8 mouse cellular contexts compared by ENCODE assay signal in the genomic region with DNA sequence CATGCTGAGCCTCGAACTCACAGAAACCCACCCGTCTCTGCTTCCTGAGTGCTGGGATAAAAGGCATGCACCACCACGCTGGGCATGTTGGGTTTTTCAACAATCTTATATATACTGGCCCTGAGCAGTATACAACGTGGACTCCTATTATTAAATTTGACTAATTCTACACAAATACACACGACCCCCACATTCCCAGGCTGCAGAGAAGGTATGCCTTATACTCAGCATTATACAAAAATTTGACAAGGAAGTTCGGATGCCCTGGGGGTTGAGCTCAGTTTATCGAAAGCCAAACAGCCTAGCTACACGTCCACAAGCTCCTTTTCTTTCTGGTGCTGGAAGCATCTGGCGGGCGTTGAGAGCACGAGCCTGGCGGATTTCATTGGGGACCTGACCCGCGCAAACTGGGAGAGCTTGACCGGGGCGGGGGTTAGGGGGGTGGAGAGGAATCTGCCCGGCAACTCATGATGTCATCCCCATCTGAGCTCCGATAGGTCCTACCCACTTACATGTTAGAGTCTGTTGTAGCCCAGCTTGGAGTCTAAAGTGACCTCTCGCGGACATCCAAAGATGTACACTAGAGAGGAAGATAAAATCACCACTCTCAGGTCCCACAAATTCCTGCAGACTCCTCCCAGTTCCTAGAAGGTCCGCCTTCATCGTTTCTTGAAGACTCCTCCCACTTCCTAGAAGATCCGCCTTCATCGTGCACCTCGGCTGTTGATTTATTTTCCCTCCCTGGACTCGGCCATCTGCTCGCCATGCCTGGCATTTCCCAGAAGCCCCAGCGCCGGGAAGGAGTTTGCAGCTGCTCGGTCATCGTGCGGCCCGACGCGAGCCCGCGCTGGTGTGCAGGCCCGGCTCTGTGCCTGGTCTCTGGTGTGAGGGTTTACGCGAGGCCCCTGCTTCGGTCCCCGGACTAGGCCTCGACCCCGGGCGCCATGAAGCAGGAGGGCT. TPM values are rescaled to one million over a fixed set of nuclear protein-coding genes. Genes with fewer than 3 reads are reported as not detected.
DNase-seq lines count a peak whose midpoint lies in the region; ATAC-seq and TF ChIP-seq lines count a peak whose summit lies in the region.

A gene (plus strand): TSS at position 769 of the 960 bp plus-strand sequence.

- TF ChIP-seq CTCF in E14TG2a.4 (conservative IDR thresholded peaks at IDR 0.05; ENCODE audit: low read length): no peak; the same call in 1 of the 2 replicates
- peak; percentile 27; the same call in 1 of the 2 replicates for TF ChIP-seq CTCF in heart, postnatal 0 days (IDR thresholded peaks at IDR 0.05; ENCODE audit: low read depth)
- TF ChIP-seq CTCF in testis, adult 2 months (IDR thresholded peaks at IDR 0.05; ENCODE audit: control insufficient read depth, insufficient read depth, insufficient replicate concordance, low read depth, low read length): no peak

- H3K9ac ChIP-seq in forebrain, embryonic 12.5 days: peak within 1 kb of the TSS; percentile 99
- H3K9ac ChIP-seq in heart, postnatal 0 days (replicated peaks; ENCODE audit: low read depth, low read length): peak within 1 kb of the TSS; percentile 88
- peak within 1 kb of the TSS; percentile 96 for H3K9ac ChIP-seq in liver, embryonic 16.5 days (ENCODE audit: low read depth, low read length)
- peak within 1 kb of the TSS; percentile 98 for H3K9ac ChIP-seq in neural tube, embryonic 13.5 days

- peaks cover 72% of the 10 kb centered on the region for H3K4me1 ChIP-seq in E14TG2a.4 (replicated peaks; ENCODE audit: low read depth, low read length)
- H3K4me1 ChIP-seq in forebrain, embryonic 12.5 days: peaks cover 15% of the 10 kb centered on the region
- peaks cover 10% of the 10 kb centered on the region for H3K4me1 ChIP-seq in heart, postnatal 0 days (ENCODE audit: control insufficient read depth, insufficient read depth)
- peaks cover 12% of the 10 kb centered on the region for H3K4me1 ChIP-seq in liver, embryonic 16.5 days (ENCODE audit: control insufficient read depth, low read depth, low read length)
- H3K4me1 ChIP-seq in neural tube, embryonic 13.5 days (replicated peaks): peaks cover 20% of the 10 kb centered on the region
- peaks cover 2% of the 10 kb centered on the region for H3K4me1 ChIP-seq in testis, adult 2 months (ENCODE audit: control insufficient read depth, insufficient read depth, low read length)

- no peaks in the 10 kb centered on the region for H3K27me3 ChIP-seq in E14TG2a.4 (ENCODE audit: insufficient read depth, low read length)
- no peaks in the 10 kb centered on the region for H3K27me3 ChIP-seq in forebrain, embryonic 12.5 days
- no peaks in the 10 kb centered on the region for H3K27me3 ChIP-seq in heart, postnatal 0 days (ENCODE audit: control insufficient read depth, insufficient read depth, low read length)
- no peaks in the 10 kb centered on the region for H3K27me3 ChIP-seq in liver, embryonic 16.5 days (ENCODE audit: control insufficient read depth, insufficient read depth, low read depth, low read length)
- no peaks in the 10 kb centered on the region for H3K27me3 ChIP-seq in neural tube, embryonic 13.5 days
- no peaks in the 10 kb centered on the region for H3K27me3 ChIP-seq in testis, adult 2 months (ENCODE audit: control insufficient read depth, insufficient read depth, low read length)

- ATAC-seq in forebrain, embryonic 12.5 days (ENCODE audit: low FRiP score): peak; percentile 96
- peak; percentile 92 for ATAC-seq in heart, postnatal 0 days (ENCODE audit: insufficient read depth, low read depth)
- ATAC-seq in liver, embryonic 16.5 days (ENCODE audit: low read depth): peak; percentile 92
- ATAC-seq in neural tube, embryonic 13.5 days (ENCODE audit: low read depth): peak; percentile 96

- WGBS in forebrain, embryonic 12.5 days: 5% methylated on average over 45 of the region's 45 CpGs
- 3% methylated on average over 45 of the region's 45 CpGs for WGBS in heart, postnatal 0 days
- WGBS in liver, embryonic 16.5 days (ENCODE audit: insufficient replicate concordance): 3% methylated on average over 45 of the region's 45 CpGs
- WGBS in neural tube, embryonic 13.5 days: 5% methylated on average over 45 of the region's 45 CpGs

- H3K4me3 ChIP-seq in E14TG2a.4 (replicated peaks; ENCODE audit: low read length): peak within 1 kb of the TSS; percentile 100
- peak within 1 kb of the TSS; percentile 99 for H3K4me3 ChIP-seq in forebrain, embryonic 12.5 days (replicated peaks)
- H3K4me3 ChIP-seq in heart, postnatal 0 days (ENCODE audit: low read depth, low read length): peak within 1 kb of the TSS; percentile 71
- H3K4me3 ChIP-seq in liver, embryonic 16.5 days (ENCODE audit: low read depth, low read length): peak within 1 kb of the TSS; percentile 94
- peak within 1 kb of the TSS; percentile 76 for H3K4me3 ChIP-seq in neural tube, embryonic 13.5 days
- peak within 1 kb of the TSS; percentile 95 for H3K4me3 ChIP-seq in testis, adult 2 months (ENCODE audit: control insufficient read depth, low read depth, low read length)

- peak; percentile 82 for TF ChIP-seq EP300 in heart, postnatal 0 days (IDR thresholded peaks at IDR 0.05; ENCODE audit: low read depth)

- H3K27ac ChIP-seq in forebrain, embryonic 12.5 days: peak within 1 kb of the TSS; percentile 74
- peak within 1 kb of the TSS; percentile 75 for H3K27ac ChIP-seq in heart, postnatal 0 days (ENCODE audit: low read depth)
- peak within 1 kb of the TSS; percentile 73 for H3K27ac ChIP-seq in liver, embryonic 16.5 days (ENCODE audit: low read length)
- peak within 1 kb of the TSS; percentile 74 for H3K27ac ChIP-seq in neural tube, embryonic 13.5 days (replicated peaks)
- peak within 1 kb of the TSS; percentile 82 for H3K27ac ChIP-seq in testis, adult 2 months (ENCODE audit: control insufficient read depth, insufficient read depth, low read depth, low read length)

- no peaks in the 10 kb centered on the region for H3K9me3 ChIP-seq in E14TG2a.4 (ENCODE audit: low read length)
- H3K9me3 ChIP-seq in forebrain, embryonic 12.5 days: no peaks in the 10 kb centered on the region
- H3K9me3 ChIP-seq in heart, postnatal 0 days (replicated peaks; ENCODE audit: control insufficient read depth, low read length): no peaks in the 10 kb centered on the region
- H3K9me3 ChIP-seq in liver, embryonic 16.5 days (replicated peaks; ENCODE audit: control insufficient read depth, low read length): no peaks in the 10 kb centered on the region
- no peaks in the 10 kb centered on the region for H3K9me3 ChIP-seq in neural tube, embryonic 13.5 days

- peak within 1 kb of the TSS; percentile 84 for H3K4me2 ChIP-seq in forebrain, embryonic 12.5 days
- peak within 1 kb of the TSS; percentile 80 for H3K4me2 ChIP-seq in heart, postnatal 0 days (ENCODE audit: low read depth, low read length)
- H3K4me2 ChIP-seq in liver, embryonic 16.5 days (ENCODE audit: low read depth, low read length): peak within 1 kb of the TSS; percentile 88
- peak within 1 kb of the TSS; percentile 80 for H3K4me2 ChIP-seq in neural tube, embryonic 13.5 days

- peak; percentile 69 for TF ChIP-seq POLR2A in testis, adult 2 months (IDR thresholded peaks at IDR 0.05; ENCODE audit: control insufficient read depth, low read depth, low read length)

- H3K36me3 ChIP-seq in E14TG2a.4 (ENCODE audit: insufficient read depth, low read length): peaks cover 28% of the 10 kb centered on the region
- peaks cover 20% of the 10 kb centered on the region for H3K36me3 ChIP-seq in forebrain, embryonic 12.5 days (replicated peaks)
- H3K36me3 ChIP-seq in heart, postnatal 0 days (replicated peaks; ENCODE audit: control insufficient read depth, insufficient read depth, low read length): peaks cover 20% of the 10 kb centered on the region
- H3K36me3 ChIP-seq in liver, embryonic 16.5 days (ENCODE audit: control insufficient read depth, insufficient read depth): peaks cover 13% of the 10 kb centered on the region
- H3K36me3 ChIP-seq in neural tube, embryonic 13.5 days: peaks cover 23% of the 10 kb centered on the region
- peaks cover 3% of the 10 kb centered on the region for H3K36me3 ChIP-seq in testis, adult 2 months (ENCODE audit: control insufficient read depth, insufficient read depth, low read length)

- DNase-seq in c-Kit-positive CD71-positive TER-119-positive erythroid progenitor cells, embryonic 14.5 days (ENCODE audit: low spot score): peak; percentile 98
- peak; percentile 98 for DNase-seq in heart, postnatal 0 days (ENCODE audit: low spot score)
- DNase-seq in kidney, postnatal 4 days: peak; percentile 97

RNA-seq across cellular contexts. Expression of the gene that starts here (rescaled TPM):
- polyA plus RNA-seq in forebrain, embryonic 12.5 days (2016; fragmentation: Nextera tagmentation; extraction: Ambion mirVana): 234 and 239 TPM in 2 replicates
- total RNA-seq in heart, postnatal 0 days (2014; rRNA removed; ENCODE audit: low replicate concordance): 96.4 and 130 TPM in 2 replicates
- 134 and 147 TPM in 2 replicates for polyA plus RNA-seq in heart, postnatal 0 days (2015; fragmentation: Nextera tagmentation; extraction: Ambion mirVana)
- polyA plus RNA-seq in liver, embryonic 16.5 days (2015; fragmentation: Nextera tagmentation; extraction: Ambion mirVana): 86.4 and 86.5 TPM in 2 replicates
- polyA plus RNA-seq in neural tube, embryonic 13.5 days (2015; fragmentation: Nextera tagmentation; extraction: Ambion mirVana): 177 and 181 TPM in 2 replicates
- polyA plus RNA-seq in testis, adult 2 months (2012; rRNA removed): 70.2 and 78.9 TPM in 2 replicates

Comparison
In these comparisons a context has a peak if more than half of its experiments do, and no peak if none do; other contexts are left out.
1. Peak in every context shown above with its lines: DNase-seq, ATAC-seq, H3K4me3 ChIP-seq and H3K27ac ChIP-seq.